Mouse (Mus musculus) forebrain, embryonic 16.5 days (tissue): ENCODE measurements around the gene Lin37. TPM values are rescaled to one million over a fixed set of nuclear protein-coding genes. Genes with fewer than 3 reads are reported as not detected.

Experiments
- ATAC-seq: fragments of 200-750 bp; cut with Nextera tagmentation; 2 replicates; pipeline ENCODE4 v1.8.0; 2017; ENCODE audit warnings: mild to moderate bottlenecking, moderate library complexity
- H3K27ac ChIP-seq: fragments of 300-500 bp; sonication (generic); 2 replicates; pipeline ENCODE4 v1.5.1; 2014; ENCODE audit warnings: low read length, control low read depth
- H3K27me3 ChIP-seq: fragments of 300-500 bp; sonication (generic); replicated peaks from 2 replicates; pipeline ENCODE4 v1.6.1; 2014; ENCODE audit warnings: low read length; ENCODE audit not compliant: control insufficient read depth, insufficient read depth
- H3K36me3 ChIP-seq: fragments of 300-500 bp; sonication (generic); 2 replicates; pipeline ENCODE4 v1.6.1; 2014; ENCODE audit not compliant: control insufficient read depth, insufficient read depth
- H3K4me1 ChIP-seq: fragments of 300-500 bp; sonication (generic); replicated peaks from 2 replicates; pipeline ENCODE4 v1.6.1; 2014; ENCODE audit warnings: low read length; ENCODE audit not compliant: control insufficient read depth, insufficient read depth
- H3K4me2 ChIP-seq: fragments of 300-500 bp; sonication (generic); 2 replicates; pipeline ENCODE4 v1.6.1; 2014; ENCODE audit warnings: mild to moderate bottlenecking, low read length, control low read depth
- H3K4me3 ChIP-seq: fragments of 300-500 bp; sonication (generic); replicated peaks from 2 replicates; pipeline ENCODE4 v1.5.1; 2014; ENCODE audit warnings: mild to moderate bottlenecking, low read length, control low read depth
- H3K9ac ChIP-seq: fragments of 300-500 bp; sonication (generic); replicated peaks from 2 replicates; pipeline ENCODE4 v1.6.1; 2014; ENCODE audit warnings: low read depth, low read length, control low read depth
- H3K9me3 ChIP-seq: fragments of 300-500 bp; sonication (generic); 2 replicates; pipeline ENCODE4 v1.6.1; 2016; ENCODE audit warnings: low read length; ENCODE audit not compliant: control insufficient read depth
- WGBS: fragments of 180-500 bp; shearing (Covaris S2); extraction: QIAGEN DNeasy Blood & Tissue Kit; methylation state at CpG from one replicate; pipeline ENCODE4 v1.1.7; 2014; 5-methylcytosine and 5-hydroxymethylcytosine counted together
- polyA plus RNA-seq: library from polyadenylated mRNA; unstranded; fragments of >200 nt; fragmentation: Nextera tagmentation; extraction: Ambion mirVana; gene quantifications from 2 replicates; pipeline ENCODE4 v1.2.1, GENCODE M21; 2015

The Lin37 gene
- 52.9 and 55.1 TPM in 2 replicates for polyA plus RNA-seq

DNA sequence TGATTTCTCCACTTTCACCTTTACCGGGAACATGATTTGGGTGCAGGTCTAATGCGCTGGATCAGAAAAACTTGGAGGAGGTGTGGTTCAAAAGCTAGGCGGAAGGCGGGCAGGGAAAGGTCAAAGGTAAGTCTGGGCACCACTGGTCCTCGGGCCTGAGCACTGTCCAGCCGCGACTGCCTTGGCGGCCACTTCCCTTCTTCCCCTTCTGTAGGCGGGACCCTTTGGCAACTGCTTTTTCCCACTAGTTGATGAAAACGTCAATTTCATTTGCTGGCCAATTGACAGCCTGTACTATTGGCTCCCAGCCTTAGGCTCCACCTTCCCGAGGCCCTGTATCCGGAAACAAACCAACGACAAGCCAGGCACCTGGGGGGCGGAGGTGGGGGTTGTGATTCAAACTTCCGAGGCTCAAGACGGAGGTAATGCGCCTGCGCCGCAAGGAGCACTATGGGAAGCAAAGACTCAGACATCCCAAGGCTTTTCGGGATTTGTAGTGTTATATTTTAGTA lies at the start of gene Lin37:
Lin37 (minus strand) TSS at position 396 of the 512 bp plus-strand sequence.
- ATAC-seq, result peak; percentile 89
- Histone ChIP-seq H3K4me1 (peaks cover 32% of the 10 kb centered on the region), H3K36me3 (0 out of 2 replicates have a peak, but pooled peaks cover 15% of the 10 kb centered on the region), H3K9ac (peak within 1 kb of the TSS; percentile 67), H3K4me3 (peak within 1 kb of the TSS; percentile 60), H3K27me3 (no peaks in the 10 kb centered on the region), H3K4me2 (peak within 1 kb of the TSS; percentile 82), H3K9me3 (no peaks in the 10 kb centered on the region), H3K27ac (peak within 1 kb of the TSS; percentile 16; the same call in 1 of the 2 replicates)
- WGBS, result under 1% methylated on average over 20 of the region's 20 CpGs

- Histone ChIP-seq H3K4me1 (no peaks in the 10 kb centered on the region), H3K27me3 (no peaks in the 10 kb centered on the region), H3K9me3 (no peaks in the 10 kb centered on the region), H3K9ac (no peak overlapping the region), H3K27ac (no peak overlapping the region), H3K36me3 (no peaks in the 10 kb centered on the region), H3K4me2 (no peak overlapping the region), H3K4me3 (no peak overlapping the region)
- WGBS, result 43% methylated on average over 15 of the region's 16 CpGs
- ATAC-seq, result no peak
These were observed 48.8 kb upstream of the Lin37 start for GRCm38 (mm10) chr7:30608476-30608875.

GRCm38 (mm10) chr7:30607706-30608309 lies 48.2 kb upstream of the Lin37 start:
- Histone ChIP-seq H3K4me1 (no peaks in the 10 kb centered on the region), H3K9ac (no peak overlapping the region), H3K27me3 (no peaks in the 10 kb centered on the region), H3K4me2 (no peak overlapping the region), H3K36me3 (no peaks in the 10 kb centered on the region), H3K4me3 (no peak overlapping the region), H3K27ac (no peak overlapping the region), H3K9me3 (no peaks in the 10 kb centered on the region)
- WGBS, result 30% methylated on average over 8 of the region's 8 CpGs
- ATAC-seq, result no peak; the same call in 1 of the 2 replicates

- Histone ChIP-seq H3K4me1 (peaks cover 8% of the 10 kb centered on the region), H3K36me3 (no peaks in the 10 kb centered on the region), H3K27me3 (no peaks in the 10 kb centered on the region), H3K4me2 (no peak overlapping the region), H3K9ac (no peak overlapping the region), H3K9me3 (no peaks in the 10 kb centered on the region), H3K27ac (no peak overlapping the region), H3K4me3 (no peak overlapping the region)
- 87% methylated on average over 8 of the region's 8 CpGs for whole genome bisulfite sequencing
- no peak for ATAC-seq
These were observed 45.3 kb upstream of the Lin37 start for GRCm38 (mm10) chr7:30604944-30605343.

DNA sequence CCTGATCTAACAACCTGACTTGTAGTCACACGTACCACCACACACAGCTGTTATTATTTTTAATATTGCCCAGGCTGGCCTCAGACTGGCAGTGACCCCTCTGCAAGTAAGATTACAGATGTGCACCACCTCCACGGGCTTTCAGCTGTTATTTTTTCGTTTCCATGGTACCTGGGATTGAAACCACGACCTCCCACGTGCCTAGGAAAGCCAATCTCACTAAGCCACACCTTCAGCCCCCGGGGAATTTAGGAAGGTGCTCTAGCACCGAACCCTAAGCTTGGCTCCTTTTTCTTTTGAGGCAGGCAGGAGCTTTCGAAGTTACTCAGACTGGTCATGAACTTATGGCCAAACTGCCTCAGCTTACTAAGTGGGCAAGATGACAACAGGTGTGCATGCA lies 44.8 kb upstream of the Lin37 start:
- H3K36me3 ChIP-seq, result no peaks in the 10 kb centered on the region
- H3K4me2 ChIP-seq, result no peak overlapping the region
- no peaks in the 10 kb centered on the region for H3K27me3 ChIP-seq
- ATAC-seq, result no peak
- WGBS, result 62% methylated on average over 8 of the region's 8 CpGs
- no peaks in the 10 kb centered on the region for H3K9me3 ChIP-seq
- H3K4me3 ChIP-seq, result no peak overlapping the region
- no peak overlapping the region for H3K9ac ChIP-seq
- peaks cover 12% of the 10 kb centered on the region for H3K4me1 ChIP-seq
- no peak overlapping the region for H3K27ac ChIP-seq

GRCm38 (mm10) chr7:30602583-30602982 lies 42.9 kb upstream of the Lin37 start:
- Histone ChIP-seq H3K4me2 (no peak overlapping the region), H3K4me3 (no peak overlapping the region), H3K9me3 (no peaks in the 10 kb centered on the region), H3K9ac (no peak overlapping the region), H3K27me3 (no peaks in the 10 kb centered on the region), H3K27ac (no peak overlapping the region), H3K36me3 (no peaks in the 10 kb centered on the region), H3K4me1 (peaks cover 12% of the 10 kb centered on the region)
- WGBS, result 56% methylated on average over 3 of the region's 3 CpGs
- ATAC-seq, result no peak

- Histone ChIP-seq H3K27me3 (no peaks in the 10 kb centered on the region), H3K9ac (no peak overlapping the region), H3K4me2 (peak overlapping the region; percentile 34; the same call in 1 of the 2 replicates), H3K9me3 (no peaks in the 10 kb centered on the region), H3K36me3 (no peaks in the 10 kb centered on the region), H3K4me1 (peaks cover 12% of the 10 kb centered on the region), H3K27ac (no peak overlapping the region), H3K4me3 (no peak overlapping the region)
- no peak for ATAC-seq
- 69% methylated on average over 7 of the region's 7 CpGs for WGBS
These were observed 41.0 kb upstream of the Lin37 start for GRCm38 (mm10) chr7:30600651-30601050.

DNA sequence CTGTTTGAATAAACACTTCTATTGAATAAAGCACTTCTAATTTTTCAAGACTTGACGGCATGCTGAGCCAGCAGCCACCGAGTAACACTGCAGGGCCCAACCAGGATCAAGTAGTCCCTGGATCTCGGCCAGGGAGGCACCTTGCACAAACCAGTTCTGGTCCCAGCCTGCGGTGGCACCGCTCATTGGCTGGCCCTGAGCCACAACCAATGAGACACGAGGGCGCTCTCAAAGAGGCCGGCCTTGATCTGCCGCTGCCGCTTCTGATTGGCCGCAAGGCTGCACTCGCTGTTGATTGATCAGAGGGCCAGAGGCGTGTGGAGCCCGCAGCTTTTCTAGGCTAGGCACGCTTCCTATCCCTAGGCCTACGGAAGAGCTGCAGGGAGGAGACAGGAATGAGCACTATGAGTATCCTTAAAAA lies 40.3 kb upstream of the Lin37 start:
- Histone ChIP-seq H3K4me1 (peaks cover 12% of the 10 kb centered on the region), H3K27ac (peak overlapping the region; percentile 34; the same call in 1 of the 2 replicates), H3K27me3 (no peaks in the 10 kb centered on the region), H3K36me3 (no peaks in the 10 kb centered on the region), H3K9ac (no peak overlapping the region), H3K4me2 (peak overlapping the region; percentile 34), H3K4me3 (peak overlapping the region; percentile 19), H3K9me3 (no peaks in the 10 kb centered on the region)
- WGBS, result 0% methylated on average over 16 of the region's 16 CpGs
- ATAC-seq, result peak; percentile 99

DNA sequence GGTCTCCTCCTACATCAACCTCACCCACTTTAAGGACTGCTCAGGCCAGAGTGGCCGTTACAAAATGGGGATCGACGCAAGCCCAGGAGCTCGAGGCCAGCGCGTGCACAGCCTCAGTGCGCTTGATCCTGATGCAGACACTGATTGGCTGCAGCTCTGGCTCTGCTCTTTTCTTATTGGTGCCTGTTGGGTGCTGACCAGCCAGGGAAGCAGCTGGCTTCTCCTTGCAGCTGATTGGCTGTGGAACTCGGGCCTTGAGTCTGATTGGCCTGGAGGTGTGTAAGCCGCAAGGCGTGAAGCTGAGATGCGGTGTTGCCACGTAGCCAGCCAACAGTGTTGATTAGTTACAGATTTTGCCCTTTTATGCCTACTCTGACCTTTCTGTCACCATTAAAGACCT lies 39.1 kb upstream of the Lin37 start, which contains the start of gene Zbtb32:
Zbtb32 (minus strand) TSS at position 124 of the 400 bp plus-strand sequence.
- peak within 1 kb of the TSS; percentile 34 for H3K4me2 ChIP-seq
- no peak for ATAC-seq
- H3K4me3 ChIP-seq, result peak within 1 kb of the TSS; percentile 15
- H3K36me3 ChIP-seq, result no peaks in the 10 kb centered on the region
- peaks cover 12% of the 10 kb centered on the region for H3K4me1 ChIP-seq
- 95% methylated on average over 12 of the region's 12 CpGs for whole genome bisulfite sequencing
- no peaks in the 10 kb centered on the region for H3K9me3 ChIP-seq
- no peak within 1 kb of the TSS for H3K9ac ChIP-seq
- H3K27ac ChIP-seq, result no peak within 1 kb of the TSS
- H3K27me3 ChIP-seq, result no peaks in the 10 kb centered on the region
